Mouse (Mus musculus) ES-E14 (cell line): ENCODE data around the gene Mrpl58. TPM values are rescaled to one million over a fixed set of nuclear protein-coding genes. Genes with fewer than 3 reads are reported as not detected.
"Not testable (repeated sequence)": the region's sequence is repeated elsewhere in the genome, so short reads cannot be mapped to it uniquely, and the experiment has no call there.

Experiments
- DNase-seq: peaks from one replicate; pipeline ENCODE4 v3.0.0-alpha.2; 2013; ENCODE audit warnings: low read depth, low spot score
- H3K27ac ChIP-seq: 2 replicates; pipeline ENCODE4 v1.5.1; 2012; ENCODE audit warnings: low read depth, mild to moderate bottlenecking, low read length, moderate library complexity, mixed read lengths; ENCODE audit not compliant: poor library complexity, insufficient read depth, severe bottlenecking
- H3K36me3 ChIP-seq: 2 replicates; pipeline ENCODE4 v1.6.1; 2012; ENCODE audit warnings: mild to moderate bottlenecking, low read length, moderate library complexity, mixed read lengths; ENCODE audit not compliant: control insufficient read depth, poor library complexity, insufficient read depth, severe bottlenecking
- H3K4me1 ChIP-seq, 2 experiments: fragments of 150-350 bp in 1 of 2; sonication (generic) in 1 of 2; 2 replicates each; pipeline ENCODE4 v1.6.1; 2012; ENCODE audit warnings: low read length in 2 of 2, mild to moderate bottlenecking in 1 of 2, mixed read lengths in 1 of 2; ENCODE audit not compliant: control insufficient read depth in 2 of 2, insufficient read depth in 2 of 2, poor library complexity in 1 of 2
- H3K4me3 ChIP-seq, 2 experiments: fragments of 150-350 bp in 1 of 2; sonication (generic) in 1 of 2; 2 replicates each; pipeline ENCODE4 v1.5.1; 2012; ENCODE audit warnings: low read length in 2 of 2, low read depth in 1 of 2, mild to moderate bottlenecking in 1 of 2, mixed read lengths in 1 of 2; ENCODE audit not compliant: insufficient read depth in 1 of 2, poor library complexity in 1 of 2, severe bottlenecking in 1 of 2
- H3K9ac ChIP-seq: 2 replicates; pipeline ENCODE4 v1.6.1; 2012; ENCODE audit warnings: low read depth, mild to moderate bottlenecking, low read length, mixed read lengths; ENCODE audit not compliant: poor library complexity, insufficient read depth, severe bottlenecking
- H3K9me3 ChIP-seq: fragments of 150-350 bp; sonication (generic); 2 replicates; pipeline ENCODE4 v1.6.1; 2012; ENCODE audit warnings: low read depth, mild to moderate bottlenecking, low read length; ENCODE audit not compliant: control insufficient read depth, insufficient read depth
- CHD2 ChIP-seq: IDR thresholded peaks from 2 replicates; pipeline ENCODE4 v1.6.1; 2014; ENCODE audit warnings: mild to moderate bottlenecking, low read depth, low read length, inconsistent platforms
- HCFC1 ChIP-seq: IDR thresholded peaks from 2 replicates; pipeline ENCODE4 v1.6.1; 2012; ENCODE audit warnings: low read length, inconsistent platforms, borderline replicate concordance; ENCODE audit not compliant: insufficient read depth
- MAFK ChIP-seq: IDR thresholded peaks from 2 replicates; pipeline ENCODE4 v1.6.1; 2014; ENCODE audit warnings: mild to moderate bottlenecking, low read depth, low read length, inconsistent platforms; ENCODE audit not compliant: insufficient read depth
- ZC3H11A ChIP-seq: IDR thresholded peaks from 2 replicates; pipeline ENCODE4 v1.6.1; 2012; ENCODE audit warnings: low read depth, mild to moderate bottlenecking, inconsistent platforms, low read length, borderline replicate concordance
- ZNF384 ChIP-seq: IDR thresholded peaks from 2 replicates; pipeline ENCODE4 v1.6.1; 2012; ENCODE audit warnings: low read depth, low read length, inconsistent platforms
- in situ Hi-C, 2 experiments: fragments of 600-800 bp; cut with MboI; formaldehyde crosslinking; loops; one replicate each; pipeline ENCODE4 v1.15.1; 2025; ENCODE audit warnings: low sequenced_read_pairs in 2 of 2, inconsistent platforms in 1 of 2; ENCODE audit not compliant: unreplicated experiment in 2 of 2
- total RNA-seq: library from RNA; depleted of rRNA; stranded (reverse); fragments of 300-350 nt; gene quantifications from 2 replicates; pipeline ENCODE4 v1.2.3, GENCODE M21; 2012

The Mrpl58 gene
- total RNA-seq, 1 experiment = 89.3 TPM

GRCm38 (mm10) chr11:115383701-115384474, 19.7 kb upstream of the Mrpl58 start:
- TF ChIP-seq MAFK (no peak), CHD2 (no peak), ZC3H11A (no peak), HCFC1 (no peak), ZNF384 (no peak)
- H3K36me3 ChIP-seq = no peaks in the 10 kb centered on the region
- H3K4me1 ChIP-seq = peaks cover 0 to 19% of the 10 kb centered on the region in 2 experiments; a peak in 2 of 4 replicates
- H3K9me3 ChIP-seq = no peaks in the 10 kb centered on the region
- no peak for DNase-seq
- H3K4me3 ChIP-seq = no peak overlapping the region
- H3K27ac ChIP-seq = no peak overlapping the region; the same call in 1 of the 2 replicates
- no peak overlapping the region for H3K9ac ChIP-seq
- in situ Hi-C loops = no loop called here

DNA sequence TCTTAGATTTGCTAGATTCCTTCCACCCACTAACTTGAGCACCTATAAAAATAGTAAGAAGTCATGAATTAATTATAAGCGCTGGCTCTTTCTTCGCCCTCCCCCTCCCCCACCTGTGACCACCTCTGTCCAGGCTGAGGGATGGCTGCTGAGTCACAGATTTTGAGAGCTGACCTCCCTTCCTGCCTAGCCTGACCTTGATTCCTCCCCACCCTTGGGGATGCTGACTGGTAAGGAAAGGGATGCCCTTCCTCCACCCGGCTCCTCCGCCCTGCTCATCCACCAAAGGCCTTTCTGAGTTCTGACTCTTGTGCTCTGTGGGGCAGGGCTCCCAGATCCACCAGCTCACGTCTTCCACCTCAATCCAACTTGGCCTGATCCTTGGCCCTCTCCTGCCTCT, 19.0 kb upstream of the Mrpl58 start:
- Histone ChIP-seq H3K27ac (no peak overlapping the region), H3K9me3 (no peaks in the 10 kb centered on the region), H3K4me1 (peaks cover 0 to 19% of the 10 kb centered on the region in 2 experiments; a peak in 2 of 4 replicates), H3K9ac (no peak overlapping the region), H3K4me3 (no peak overlapping the region), H3K36me3 (no peaks in the 10 kb centered on the region)
- TF ChIP-seq ZNF384 (no peak), HCFC1 (no peak), CHD2 (no peak), ZC3H11A (no peak), MAFK (no peak)
- DNase-seq = no peak
- in situ Hi-C loops = no loop called here

DNA sequence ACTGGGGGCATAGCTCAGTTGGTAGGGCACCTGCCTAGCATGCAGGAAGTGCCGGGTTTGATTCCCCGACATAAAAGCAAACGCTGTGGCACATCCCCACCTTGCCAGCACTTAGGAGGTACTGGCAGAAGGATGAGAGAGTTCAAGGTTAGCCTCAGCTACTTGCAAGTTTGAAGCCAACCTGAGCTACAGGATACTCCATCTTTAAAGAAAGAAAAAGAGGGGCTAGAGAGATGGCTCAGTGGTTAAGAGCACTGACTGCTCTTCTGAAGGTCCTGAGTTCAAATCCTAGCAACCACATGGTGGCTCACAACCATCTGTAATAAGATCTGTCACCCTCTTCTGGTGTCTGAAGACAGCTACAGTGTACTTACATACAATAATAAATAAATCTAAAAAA, 16.7 kb upstream of the Mrpl58 start:
- H3K36me3 ChIP-seq, in situ Hi-C loops, H3K27ac ChIP-seq, H3K9me3 ChIP-seq, H3K4me3 ChIP-seq, DNase-seq, H3K9ac ChIP-seq: not testable (repeated sequence)
- H3K4me1 ChIP-seq = peaks cover 0 to 19% of the 10 kb centered on the region in 2 experiments; a peak in 2 of 4 replicates

DNA sequence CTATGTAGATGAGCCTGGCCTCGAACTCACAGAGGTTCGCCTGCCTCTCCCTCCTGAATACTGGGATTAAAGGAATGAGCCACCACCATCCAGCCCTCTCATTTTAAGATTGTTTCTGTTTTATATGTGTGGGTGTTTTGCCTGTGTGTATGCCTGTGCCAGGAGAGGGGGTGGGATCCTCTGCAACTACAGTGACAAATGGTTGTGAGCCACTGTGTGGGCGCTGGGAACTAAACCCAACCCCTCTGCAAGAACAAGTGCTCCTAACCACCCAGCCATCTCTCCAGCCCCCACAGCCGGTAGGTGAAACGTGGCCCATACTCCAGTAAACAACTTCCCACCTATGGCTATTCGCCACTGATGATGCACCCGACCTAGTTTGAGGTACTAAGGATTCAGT, 12.2 kb upstream of the Mrpl58 start:
- DNase-seq = no peak
- peaks cover 6% of the 10 kb centered on the region; the same call in 1 of the 2 replicates for H3K36me3 ChIP-seq

More for the DNA sequence above, 12.2 kb upstream of the Mrpl58 start:
- no peak overlapping the region for H3K27ac ChIP-seq
- in situ Hi-C loops = no loop called here
- no peaks in the 10 kb centered on the region for H3K9me3 ChIP-seq
- H3K4me1 ChIP-seq = no peaks in the 10 kb centered on the region
- H3K4me3 ChIP-seq = no peak overlapping the region
- no peak overlapping the region for H3K9ac ChIP-seq
- TF ChIP-seq CHD2 = no peak
- no peak for TF ChIP-seq ZC3H11A
- no peak for TF ChIP-seq MAFK
- no peak for TF ChIP-seq ZNF384
- TF ChIP-seq HCFC1 = no peak
